Mouse (Mus musculus) stomach, embryonic 14.5 days (tissue): ENCODE data around the gene Krt76. TPM values are rescaled to one million over a fixed set of nuclear protein-coding genes. Genes with fewer than 3 reads are reported as not detected.

Source experiments
- ATAC-seq: fragments of 200-750 bp; cut with Nextera tagmentation; 2 replicates; pipeline ENCODE4 v1.8.0; 2017; ENCODE audit warnings: low read depth, moderate TSS enrichment; ENCODE audit not compliant: insufficient number of reproducible peaks, insufficient read depth, low FRiP score
- H3K27ac ChIP-seq: fragments of 300-500 bp; sonication (generic); 2 replicates; pipeline ENCODE4 v1.5.1; 2014; ENCODE audit warnings: mild to moderate bottlenecking, low read length, moderate library complexity, mixed read lengths
- H3K27me3 ChIP-seq: fragments of 300-500 bp; sonication (generic); 2 replicates; pipeline ENCODE4 v1.6.1; 2014; ENCODE audit warnings: low read length, control low read depth, mixed read lengths; ENCODE audit not compliant: control insufficient read depth, insufficient read depth
- H3K36me3 ChIP-seq: fragments of 300-500 bp; sonication (generic); 2 replicates; pipeline ENCODE4 v1.6.1; 2014; ENCODE audit warnings: mild to moderate bottlenecking, control low read depth, low read length, moderate library complexity, mixed read lengths; ENCODE audit not compliant: control insufficient read depth, insufficient read depth
- H3K4me1 ChIP-seq: fragments of 300-500 bp; sonication (generic); 2 replicates; pipeline ENCODE4 v1.6.1; 2014; ENCODE audit warnings: low read length, control low read depth, mixed read lengths; ENCODE audit not compliant: control insufficient read depth, insufficient read depth
- H3K4me2 ChIP-seq: fragments of 300-500 bp; sonication (generic); replicated peaks from 2 replicates; pipeline ENCODE4 v1.6.1; 2014; ENCODE audit warnings: low read depth, low read length, control low read depth
- H3K4me3 ChIP-seq: fragments of 300-500 bp; sonication (generic); 2 replicates; pipeline ENCODE4 v1.5.1; 2014; ENCODE audit warnings: low read depth, low read length, control low read depth
- H3K9ac ChIP-seq: fragments of 300-500 bp; sonication (generic); replicated peaks from 2 replicates; pipeline ENCODE4 v1.6.1; 2014; ENCODE audit warnings: low read depth, mild to moderate bottlenecking, control low read depth, low read length, moderate library complexity, mixed read lengths
- H3K9me3 ChIP-seq: fragments of 300-500 bp; sonication (generic); 2 replicates; pipeline ENCODE4 v1.6.1; 2016; ENCODE audit warnings: low read depth, low read length, control low read depth; ENCODE audit not compliant: control insufficient read depth
- WGBS: fragments of 180-500 bp; shearing (Covaris S2); extraction: QIAGEN DNeasy Blood & Tissue Kit; methylation state at CpG from one replicate; pipeline ENCODE4 v1.1.7; 2014; 5-methylcytosine and 5-hydroxymethylcytosine counted together
- polyA plus RNA-seq: library from polyadenylated mRNA; unstranded; fragments of >200 nt; fragmentation: Nextera tagmentation; extraction: Ambion mirVana; gene quantifications from 2 replicates; pipeline ENCODE4 v1.2.1, GENCODE M21; 2014

The Krt76 gene
- polyA plus RNA-seq, 1 experiment from 2014 or later: not detected

DNA sequence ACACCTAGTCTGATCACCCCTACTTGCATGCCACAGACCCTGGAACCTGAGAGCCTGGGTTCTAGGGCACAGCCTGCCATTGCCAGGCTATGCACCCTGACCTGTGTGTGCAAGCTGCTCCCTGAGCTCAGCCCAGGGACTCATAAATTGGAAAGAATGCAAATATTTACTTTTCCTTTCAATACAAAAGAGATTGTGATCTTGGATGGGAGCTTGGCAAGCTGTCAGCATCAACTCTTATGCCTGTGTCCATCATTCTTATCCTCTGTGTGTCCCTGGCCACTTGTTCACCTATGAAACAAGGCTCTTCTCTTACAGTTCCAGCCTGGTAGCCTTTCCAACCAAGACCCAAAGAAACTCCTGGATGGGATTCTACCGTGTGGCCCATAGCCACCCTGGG is 32.3 kb upstream of the Krt76 start:
- no peak for ATAC-seq
- Histone ChIP-seq H3K27me3 (no peaks in the 10 kb centered on the region), H3K4me2 (no peak overlapping the region), H3K9ac (no peak overlapping the region), H3K36me3 (no peaks in the 10 kb centered on the region), H3K9me3 (no peaks in the 10 kb centered on the region), H3K27ac (no peak overlapping the region), H3K4me3 (no peak overlapping the region), H3K4me1 (peaks cover 10% of the 10 kb centered on the region; the same call in 1 of the 2 replicates)
- WGBS: 62% methylated on average over 1 of the region's 1 CpGs

DNA sequence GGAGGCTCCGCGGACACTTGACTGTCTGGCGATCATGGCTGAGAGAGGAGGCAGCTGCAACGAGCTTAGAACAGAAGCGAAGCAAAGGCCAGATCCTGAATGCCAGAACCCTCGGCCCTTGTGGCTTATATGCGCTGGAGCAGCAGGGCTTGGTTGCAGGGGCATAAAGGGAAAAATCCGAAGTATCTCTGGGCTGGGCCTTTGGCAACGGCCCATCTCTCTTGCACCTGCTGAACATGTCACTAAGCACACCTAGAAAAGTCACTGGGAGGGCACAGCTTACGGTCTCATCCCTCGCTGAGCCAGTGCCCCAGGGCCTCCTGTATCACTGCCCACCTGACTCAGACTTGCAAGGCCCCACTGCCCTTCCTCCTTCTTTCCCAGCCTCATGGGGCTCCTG is 31.9 kb upstream of the Krt76 start, which contains the start of gene Krt4:
TSS of gene Krt4 (minus strand) at position 101 of the 400 bp plus-strand sequence.
- no peak for ATAC-seq
- Histone ChIP-seq H3K9me3 (no peaks in the 10 kb centered on the region), H3K27me3 (no peaks in the 10 kb centered on the region), H3K4me1 (peaks cover 6% of the 10 kb centered on the region; the same call in 1 of the 2 replicates), H3K4me3 (no peak within 1 kb of the TSS), H3K27ac (no peak within 1 kb of the TSS), H3K4me2 (no peak within 1 kb of the TSS), H3K9ac (no peak within 1 kb of the TSS), H3K36me3 (no peaks in the 10 kb centered on the region)
- 64% methylated on average over 11 of the region's 11 CpGs for WGBS

DNA sequence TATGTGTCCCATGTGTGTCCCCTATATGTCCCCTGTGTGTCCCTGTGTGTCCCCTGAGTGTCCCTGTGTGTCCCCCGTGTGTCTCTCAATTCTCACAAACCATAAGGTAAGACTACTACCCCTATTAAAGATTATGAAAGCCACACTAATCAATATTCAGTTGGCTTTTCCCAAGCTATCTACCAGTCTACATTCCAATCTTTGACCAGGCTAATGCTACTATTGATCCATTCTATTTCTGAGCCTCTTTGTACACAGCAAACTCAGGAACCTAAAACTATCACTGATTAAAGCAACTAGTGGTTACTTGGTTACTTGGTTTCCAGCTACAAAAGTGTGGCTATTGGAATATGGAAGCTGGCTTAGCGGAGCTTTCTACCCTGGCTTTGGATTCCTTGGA is 29.6 kb upstream of the Krt76 start:
- no peaks in the 10 kb centered on the region for H3K4me1 ChIP-seq
- H3K4me2 ChIP-seq: no peak overlapping the region
- H3K9me3 ChIP-seq: no peaks in the 10 kb centered on the region
- no peaks in the 10 kb centered on the region for H3K27me3 ChIP-seq
- H3K9ac ChIP-seq: no peak overlapping the region
- no peaks in the 10 kb centered on the region for H3K36me3 ChIP-seq
- WGBS: 72% methylated on average over 2 of the region's 2 CpGs
- ATAC-seq: no peak
- H3K4me3 ChIP-seq: no peak overlapping the region
- H3K27ac ChIP-seq: no peak overlapping the region

DNA sequence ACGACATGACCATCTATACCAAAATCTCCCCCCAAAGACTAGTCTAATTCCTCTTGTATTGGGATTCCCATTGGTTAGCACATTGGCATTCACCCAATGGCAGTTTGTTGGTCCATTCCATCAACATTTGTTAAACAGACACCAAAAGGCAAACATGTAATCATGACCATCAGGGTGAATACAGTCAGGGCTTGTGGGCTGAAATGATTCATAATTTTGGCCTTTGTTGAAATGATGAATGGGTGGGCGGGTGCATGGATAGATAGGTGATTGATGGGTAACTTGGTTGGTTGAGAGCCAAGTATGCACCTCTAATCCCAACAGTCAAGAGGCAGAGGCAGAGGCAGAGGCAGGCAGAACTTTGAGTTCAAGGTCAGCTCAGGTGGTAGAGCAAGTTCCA is 23.4 kb upstream of the Krt76 start:
- no peaks in the 10 kb centered on the region for H3K9me3 ChIP-seq
- H3K36me3 ChIP-seq: no peaks in the 10 kb centered on the region
- H3K4me2 ChIP-seq: no peak overlapping the region
- no peak overlapping the region for H3K9ac ChIP-seq
- no peak for ATAC-seq
- no peaks in the 10 kb centered on the region for H3K4me1 ChIP-seq
- no peaks in the 10 kb centered on the region for H3K27me3 ChIP-seq
- no peak overlapping the region for H3K4me3 ChIP-seq
- H3K27ac ChIP-seq: no peak overlapping the region
- WGBS: 73% methylated on average over 2 of the region's 2 CpGs

DNA sequence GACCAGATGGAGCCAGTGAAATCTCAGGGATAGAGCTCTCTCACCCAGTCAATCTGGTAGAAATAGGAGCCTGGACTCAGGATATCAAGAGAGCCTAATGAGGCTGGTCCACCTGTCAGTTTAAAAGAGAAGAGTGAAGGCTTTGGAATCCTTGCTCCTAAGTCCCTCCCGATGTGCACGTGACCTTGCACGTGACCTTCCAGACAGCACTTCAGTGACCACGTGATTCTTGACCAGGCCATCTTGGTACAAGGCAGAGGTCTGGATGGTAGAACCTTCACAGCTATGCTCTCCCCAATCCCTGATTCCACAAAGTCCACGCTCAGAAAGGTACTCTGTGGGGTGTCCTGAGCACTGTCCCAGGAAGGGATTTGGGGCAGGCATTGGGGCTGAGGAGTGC is 12.1 kb upstream of the Krt76 start:
- Histone ChIP-seq H3K4me2 (no peak overlapping the region), H3K4me3 (no peak overlapping the region), H3K9ac (no peak overlapping the region), H3K9me3 (no peaks in the 10 kb centered on the region), H3K27ac (no peak overlapping the region), H3K4me1 (no peaks in the 10 kb centered on the region), H3K36me3 (no peaks in the 10 kb centered on the region), H3K27me3 (no peaks in the 10 kb centered on the region)
- 78% methylated on average over 5 of the region's 5 CpGs for WGBS
- no peak for ATAC-seq

DNA sequence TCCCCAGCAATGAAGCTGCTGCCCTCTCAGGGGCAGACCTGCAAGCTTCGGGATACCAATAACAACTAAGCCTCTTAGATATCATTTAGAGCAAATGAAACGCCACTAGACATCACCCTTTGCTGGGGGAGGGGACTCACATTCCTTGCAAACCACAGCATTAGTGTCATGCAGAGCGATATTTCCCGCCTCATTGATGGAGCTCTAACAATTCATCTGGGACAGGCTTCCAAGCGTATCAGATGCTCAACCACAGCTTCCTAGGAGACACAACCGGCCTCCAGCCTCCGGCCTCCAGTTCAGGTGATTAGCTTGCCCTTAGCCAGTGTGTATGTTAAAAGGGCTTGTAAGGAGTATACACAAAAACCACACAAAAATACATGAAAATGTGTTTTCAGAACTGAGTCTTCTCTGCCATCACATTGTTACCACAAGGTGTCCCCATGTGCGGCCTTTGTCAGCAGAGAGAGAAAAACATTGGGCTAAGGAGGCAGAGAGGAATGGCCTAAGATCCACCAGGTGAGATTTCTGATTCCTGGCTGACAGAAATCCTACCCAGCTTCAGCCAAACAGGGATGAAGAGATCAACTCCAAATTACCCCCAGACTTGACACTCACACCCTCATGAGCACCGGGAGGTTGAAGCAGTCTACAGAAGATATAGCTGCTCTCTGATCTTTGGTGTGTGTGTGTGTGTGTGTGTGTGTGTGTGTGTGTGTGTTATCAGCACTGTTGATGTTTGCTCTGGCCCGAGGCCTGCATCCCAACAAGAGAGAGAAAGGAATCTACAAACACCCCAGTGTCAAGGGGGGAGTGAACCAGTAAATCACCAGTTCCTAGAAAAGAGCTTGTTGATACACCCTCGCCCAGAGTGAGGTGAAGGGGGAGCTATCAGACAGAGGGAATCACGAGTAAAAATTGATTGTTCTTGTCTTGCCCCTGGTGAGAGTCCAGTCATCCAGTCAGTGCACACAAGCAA is 9.7 kb upstream of the Krt76 start:
- WGBS: 46% methylated on average over 12 of the region's 12 CpGs
- H3K9me3 ChIP-seq: no peaks in the 10 kb centered on the region
- no peak overlapping the region for H3K4me3 ChIP-seq
- no peak overlapping the region for H3K27ac ChIP-seq
- H3K36me3 ChIP-seq: no peaks in the 10 kb centered on the region
- no peak for ATAC-seq
- H3K27me3 ChIP-seq: no peaks in the 10 kb centered on the region
- H3K9ac ChIP-seq: no peak overlapping the region
- H3K4me2 ChIP-seq: no peak overlapping the region
- H3K4me1 ChIP-seq: no peaks in the 10 kb centered on the region

DNA sequence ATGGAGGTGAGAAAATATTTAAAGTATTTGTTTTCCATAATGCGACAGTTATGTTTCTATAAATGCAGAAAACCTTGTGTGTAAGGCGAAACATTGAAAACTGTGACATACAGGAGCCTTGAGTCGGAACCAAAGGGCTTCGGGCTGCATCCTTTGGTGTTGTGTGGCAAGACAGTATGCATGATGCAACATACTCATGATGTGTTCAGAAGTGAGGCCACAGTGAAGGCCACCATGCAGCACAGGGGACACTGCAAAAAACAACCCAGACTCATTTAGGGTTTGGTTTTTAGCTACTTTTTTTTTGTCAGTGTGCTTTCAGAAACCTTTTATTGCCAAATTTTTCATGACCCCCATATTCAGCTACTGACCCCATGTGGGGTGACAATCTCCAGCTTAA is 2.5 kb upstream of the Krt76 start:
- WGBS: 93% methylated on average over 4 of the region's 4 CpGs

DNA sequence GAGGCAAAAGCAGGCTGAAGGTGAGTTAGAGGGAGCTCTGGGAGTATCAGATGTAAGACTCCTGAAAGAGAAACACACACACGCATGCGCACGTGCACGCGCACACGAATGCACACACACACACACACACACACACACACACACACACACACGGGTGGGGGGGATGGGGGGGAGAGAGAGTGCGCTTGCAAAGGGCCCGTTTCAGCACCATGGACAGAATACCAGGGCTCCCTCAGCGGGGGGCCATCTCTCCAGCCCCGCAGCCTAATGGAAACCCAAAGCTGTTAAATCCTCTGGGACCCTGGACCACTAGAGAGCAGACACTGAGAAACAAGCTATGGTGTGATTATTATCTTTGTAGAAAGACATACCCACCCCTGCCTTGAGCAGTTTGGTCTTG is 12.9 kb downstream of the Krt76 start:
- 26% methylated on average over 11 of the region's 11 CpGs for WGBS
- Histone ChIP-seq H3K27ac (no peak overlapping the region), H3K36me3 (no peaks in the 10 kb centered on the region), H3K4me2 (no peak overlapping the region), H3K4me3 (no peak overlapping the region), H3K9ac (no peak overlapping the region), H3K4me1 (no peaks in the 10 kb centered on the region), H3K9me3 (no peaks in the 10 kb centered on the region), H3K27me3 (no peaks in the 10 kb centered on the region)
- ATAC-seq: no peak

More for the DNA sequence above, 2.5 kb upstream of the Krt76 start:
- no peak overlapping the region for H3K27ac ChIP-seq
- no peaks in the 10 kb centered on the region for H3K9me3 ChIP-seq
- no peak overlapping the region for H3K4me2 ChIP-seq
- H3K9ac ChIP-seq: no peak overlapping the region
- H3K4me3 ChIP-seq: no peak overlapping the region
- no peaks in the 10 kb centered on the region for H3K4me1 ChIP-seq
- H3K36me3 ChIP-seq: no peaks in the 10 kb centered on the region
- no peak for ATAC-seq
- H3K27me3 ChIP-seq: no peaks in the 10 kb centered on the region
